Mouse (Mus musculus) layer of hippocampus, postnatal 14 days (tissue): ENCODE results near the gene AU022252. TPM values are rescaled to one million over a fixed set of nuclear protein-coding genes. Genes with fewer than 3 reads are reported as not detected.

ENCODE experiments used
- DNase-seq, 2 experiments: peaks; one replicate each; pipeline ENCODE4 v3.0.0; 2021 to 2022; ENCODE audit warnings: low spot score in 2 of 2, mixed read lengths in 1 of 2
- total RNA-seq, 2 experiments: library from RNA; stranded (reverse); gene quantifications; 2 replicates each; pipeline ENCODE4 v1.2.3; 2021

AU022252 gene
- total RNA-seq, 2 experiments from 2014 or later, result 32.4 to 33.2 TPM

DNA sequence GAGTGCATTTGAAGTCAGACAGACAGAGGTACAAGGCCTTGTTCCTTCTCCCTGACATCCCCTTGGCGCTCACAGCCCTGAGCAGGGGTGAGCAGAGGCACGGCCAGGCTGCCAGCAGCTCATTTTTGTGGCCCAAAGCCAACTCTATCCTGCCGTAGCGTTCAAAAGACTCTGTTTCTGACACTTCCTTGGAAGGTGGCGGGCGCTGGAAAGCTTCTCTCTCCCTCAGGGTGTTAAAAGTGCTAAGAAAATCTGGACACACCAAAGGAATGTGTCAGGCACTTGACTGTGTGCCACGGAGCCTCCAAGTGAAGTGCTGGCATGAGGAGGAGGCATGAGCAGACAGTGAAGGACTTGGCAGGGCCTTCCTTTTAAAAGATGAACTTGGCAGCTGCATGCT, 13.0 kb upstream of the AU022252 start:
- DNase-seq, result no peak

DNA sequence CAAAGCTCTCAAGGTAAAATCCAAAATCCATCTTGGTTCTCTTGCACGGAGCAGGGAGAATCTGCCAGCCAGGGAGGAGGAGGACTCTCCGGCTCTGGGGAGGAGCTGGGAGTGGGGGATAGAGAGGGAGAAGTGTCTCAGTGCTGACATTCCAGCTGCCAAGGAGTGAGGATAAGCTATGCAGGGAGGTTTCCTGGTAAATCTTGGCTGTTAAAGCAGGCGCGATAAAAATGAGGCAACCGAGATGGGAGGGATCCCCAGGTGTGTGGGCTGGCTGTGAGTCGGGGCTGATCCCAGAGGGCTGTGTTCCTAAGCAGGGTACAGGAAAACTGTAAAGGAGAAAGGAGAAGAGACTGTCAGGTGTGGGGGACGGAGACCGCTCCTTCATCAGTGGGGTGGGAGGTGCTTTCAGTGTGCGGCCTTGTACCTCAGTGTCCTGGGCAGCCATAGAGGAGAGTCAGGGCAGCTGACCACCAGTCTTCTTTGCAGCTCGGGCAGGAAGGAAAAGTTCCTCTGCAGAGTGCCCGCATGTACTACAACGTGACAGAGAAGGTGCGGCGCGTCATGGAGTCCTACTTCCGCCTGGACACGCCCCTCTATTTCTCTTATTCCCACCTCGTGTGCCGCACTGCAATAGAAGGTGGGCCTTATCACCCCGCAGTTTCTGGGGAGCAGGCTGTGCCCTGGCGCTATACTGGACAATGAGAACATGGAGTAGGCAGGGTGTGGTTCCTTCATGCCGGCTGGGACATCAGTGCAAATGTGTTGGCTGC, 12.1 kb upstream of the AU022252 start:
- DNase-seq, result no peak

DNA sequence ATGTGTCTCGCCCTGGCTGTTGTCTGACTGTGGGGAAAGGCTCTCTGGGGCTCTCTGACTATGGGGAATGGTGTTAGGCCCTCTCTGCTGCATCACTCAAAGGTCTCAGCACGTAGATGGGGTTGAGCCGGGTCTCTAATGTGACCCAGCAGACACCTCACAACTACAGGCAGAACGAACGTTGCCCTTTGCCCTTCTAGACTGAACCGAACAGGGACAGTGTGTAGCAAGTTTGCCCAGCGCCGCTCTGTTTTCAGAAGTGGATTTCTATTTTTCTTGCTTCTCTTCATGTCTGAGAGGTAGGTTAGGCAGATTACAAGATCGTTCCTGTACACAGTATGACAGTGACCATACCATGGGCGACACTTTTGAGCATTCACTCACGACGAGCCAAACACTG, 10.1 kb upstream of the AU022252 start:
- DNase-seq, result no peak

DNA sequence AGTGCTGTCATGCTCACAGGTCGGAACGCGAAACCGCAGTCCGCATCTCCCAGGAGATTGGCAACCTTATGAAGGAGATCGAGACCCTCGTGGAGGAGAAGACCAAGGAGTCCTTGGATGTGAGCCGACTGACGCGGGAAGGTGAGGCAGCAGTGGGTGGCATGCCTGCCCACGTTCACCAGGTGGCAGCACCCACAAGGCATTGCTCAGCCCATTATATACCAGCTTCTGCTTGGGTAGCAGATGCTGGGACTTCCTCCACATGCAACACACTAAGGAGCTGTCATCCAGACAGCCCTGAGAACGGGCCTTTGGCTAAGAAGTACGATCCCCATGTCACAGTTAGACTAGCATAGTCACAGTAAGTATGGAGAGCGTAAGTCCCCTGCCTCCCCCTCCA, 9.2 kb upstream of the AU022252 start:
- DNase-seq, result peak; percentile 31 to 54

DNA sequence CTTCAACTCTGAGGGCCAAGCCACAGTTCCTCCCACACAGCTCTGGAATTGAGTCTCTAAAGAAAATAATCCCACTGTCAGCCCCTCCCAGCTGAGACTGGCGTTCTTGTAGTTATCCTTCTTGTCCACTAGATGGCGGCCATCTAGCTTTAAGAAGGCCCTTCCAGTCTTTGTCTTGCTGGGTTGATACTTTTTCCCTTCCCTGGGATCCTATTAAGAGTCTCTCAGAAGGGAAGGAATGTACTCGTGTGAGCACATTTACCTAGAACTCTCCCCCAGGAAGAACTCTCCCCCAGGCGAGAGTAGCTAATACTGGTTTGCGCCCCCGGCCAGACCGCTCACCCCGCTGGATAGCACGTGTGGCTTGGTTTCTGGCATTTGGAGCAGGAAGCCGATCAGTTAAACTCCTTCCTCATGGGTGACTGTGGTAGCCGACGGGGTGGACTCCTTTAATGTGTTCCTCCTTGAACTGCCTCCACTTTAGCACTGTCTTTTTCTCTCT, 6.7 kb upstream of the AU022252 start:
- peak; percentile 32 to 58 for DNase-seq

DNA sequence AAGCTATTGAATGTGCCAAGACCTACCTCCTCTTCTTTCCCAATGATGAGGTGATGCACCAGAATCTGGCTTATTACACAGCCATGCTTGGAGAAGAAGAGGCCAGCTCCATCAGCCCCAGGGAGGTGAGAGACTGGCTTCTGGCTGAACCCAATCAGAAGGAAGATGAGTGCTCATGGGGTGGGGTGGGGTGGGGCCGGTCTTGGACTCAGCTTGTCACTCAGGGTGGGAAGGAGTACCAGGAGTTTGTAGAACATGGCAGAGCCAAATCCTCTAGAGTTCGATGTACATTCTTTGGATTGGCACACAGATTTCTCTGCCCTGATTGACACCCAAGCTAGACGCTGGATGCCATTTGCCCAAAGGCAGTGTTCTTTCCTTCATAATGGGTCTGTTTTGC, 6.1 kb upstream of the AU022252 start:
- DNase-seq, result no peak

DNA sequence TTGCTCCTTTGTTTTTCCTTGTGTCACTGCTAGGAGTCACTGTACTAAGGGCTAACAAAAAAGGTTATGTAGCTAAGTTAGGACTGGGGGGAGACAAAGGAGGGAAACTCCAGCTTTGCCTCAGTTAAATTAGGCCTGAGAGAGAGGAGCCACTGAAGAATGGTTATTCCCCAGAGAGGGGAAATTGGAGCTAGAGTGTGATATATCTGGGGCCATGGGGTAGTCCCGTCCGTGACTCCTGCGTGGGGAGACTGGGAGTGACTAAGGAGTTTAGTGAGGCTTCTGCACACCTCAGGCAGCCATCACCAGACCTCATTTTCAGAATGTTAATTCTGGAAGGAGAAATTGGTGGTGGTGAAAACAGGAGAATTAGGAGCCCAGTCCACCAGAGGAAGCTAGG, 1.8 kb upstream of the AU022252 start:
- DNase-seq, result no peak

DNA sequence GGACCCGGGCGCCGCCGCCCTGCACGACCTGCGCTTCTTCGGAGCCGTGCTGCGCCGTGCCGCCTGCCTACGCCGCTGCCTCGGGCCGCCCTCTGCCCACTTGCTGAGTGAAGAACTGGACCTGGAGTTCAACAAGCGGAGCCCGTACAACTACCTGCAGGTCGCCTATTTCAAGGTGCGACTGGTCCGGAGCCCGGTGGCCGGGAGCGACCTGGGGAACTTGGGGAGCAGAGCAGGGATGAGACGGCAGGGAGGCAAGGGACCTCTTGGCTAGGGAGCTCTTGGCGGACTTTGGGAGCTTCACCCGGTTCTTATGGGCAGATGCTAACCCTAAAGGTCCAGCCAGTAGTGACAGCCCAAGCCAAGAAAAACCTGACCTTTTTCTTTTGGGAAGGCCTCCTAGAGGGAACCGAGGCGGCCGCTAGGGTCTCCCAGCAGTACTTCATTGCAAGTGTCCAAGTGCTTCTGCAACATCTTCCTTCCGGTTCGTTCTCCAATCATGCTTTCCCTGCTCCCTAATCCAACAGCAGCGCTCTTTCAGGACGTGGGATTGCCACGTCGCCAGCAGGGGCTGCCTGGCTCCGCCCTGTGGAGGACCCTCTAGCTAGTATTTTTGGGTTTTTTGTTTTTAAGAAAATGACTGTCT, 867 bp upstream of the AU022252 start:
- DNase-seq, result peak; percentile 41 to 71

DNA sequence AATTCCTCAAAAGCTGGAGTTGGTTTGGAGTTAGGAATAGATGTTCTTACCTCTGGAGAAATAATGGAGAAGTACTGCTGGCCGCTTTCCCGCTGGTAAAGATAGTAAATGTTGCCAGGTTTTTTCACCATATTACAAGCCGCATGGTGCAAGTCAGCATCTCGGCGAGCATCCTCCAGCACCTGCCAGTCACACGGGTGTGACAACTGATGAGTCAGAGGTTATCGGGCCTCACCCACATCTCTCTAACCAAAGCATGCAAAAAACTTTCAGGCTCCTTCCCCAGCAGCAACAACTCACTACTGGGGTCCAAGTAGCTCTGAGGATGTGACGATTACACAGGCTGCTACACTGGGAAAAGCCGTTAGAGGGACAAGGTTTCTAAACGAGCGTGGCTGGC, 5.8 kb downstream of the AU022252 start:
- no peak for DNase-seq

DNA sequence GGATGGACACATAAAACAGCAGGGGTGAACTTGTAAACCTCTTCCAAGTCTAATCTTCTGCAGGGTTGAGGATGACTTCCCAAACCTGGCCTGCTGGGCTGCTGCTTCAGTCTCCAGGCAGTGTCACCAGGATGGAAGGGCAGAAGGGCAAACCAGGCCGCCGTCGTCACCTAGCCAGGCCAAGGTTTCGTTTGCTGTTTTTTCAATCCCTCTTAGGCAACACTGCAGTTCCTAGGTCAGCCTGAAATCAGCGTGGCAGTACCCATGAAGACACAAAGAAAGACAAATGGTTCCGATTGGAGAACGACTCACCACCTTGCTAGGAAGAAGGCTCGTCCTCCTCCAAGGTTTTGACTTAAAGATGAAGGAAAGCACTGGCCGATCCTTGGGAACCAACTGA, 6.8 kb downstream of the AU022252 start:
- DNase-seq, result no peak

DNA sequence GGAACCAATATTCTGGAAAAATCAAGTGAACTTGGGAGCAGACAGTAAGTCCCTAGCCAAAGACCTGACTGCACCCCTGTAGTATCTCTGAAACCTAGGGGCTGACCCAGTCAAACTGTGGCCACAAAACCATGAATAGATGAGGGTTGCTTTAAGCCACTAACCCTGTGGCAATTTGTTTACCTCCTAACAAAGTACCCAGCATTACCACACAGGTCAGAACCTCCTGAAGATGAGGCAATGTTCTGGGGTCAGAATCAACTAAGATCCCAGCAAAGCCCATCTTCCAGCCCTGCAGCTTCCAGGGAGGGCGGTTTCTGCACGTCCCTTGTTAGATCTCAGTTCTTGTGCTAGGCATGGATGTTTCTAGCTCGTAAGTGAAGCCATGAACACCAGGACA, 8.0 kb downstream of the AU022252 start:
- no peak for DNase-seq

DNA sequence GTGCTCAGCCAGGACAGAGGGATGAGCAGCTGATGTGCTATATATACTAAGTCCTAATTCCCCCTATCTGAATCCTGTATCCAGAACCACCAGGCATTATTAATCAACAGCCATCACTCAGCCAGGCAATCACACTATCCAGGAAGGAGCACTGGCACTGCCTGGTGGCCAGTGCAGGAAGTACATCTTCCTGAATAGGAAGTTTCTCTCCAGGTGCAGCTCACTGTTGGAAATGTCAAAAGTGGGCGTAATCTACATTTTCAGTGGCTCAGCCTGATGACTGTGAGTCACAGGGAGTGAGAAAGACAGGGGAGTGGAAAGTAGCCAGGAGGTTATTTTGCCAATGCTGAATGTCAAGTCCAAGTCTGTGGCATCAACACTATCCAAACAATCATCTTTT, 8.8 kb downstream of the AU022252 start:
- peak in 1 of 2 experiments; percentile 29 for DNase-seq

DNA sequence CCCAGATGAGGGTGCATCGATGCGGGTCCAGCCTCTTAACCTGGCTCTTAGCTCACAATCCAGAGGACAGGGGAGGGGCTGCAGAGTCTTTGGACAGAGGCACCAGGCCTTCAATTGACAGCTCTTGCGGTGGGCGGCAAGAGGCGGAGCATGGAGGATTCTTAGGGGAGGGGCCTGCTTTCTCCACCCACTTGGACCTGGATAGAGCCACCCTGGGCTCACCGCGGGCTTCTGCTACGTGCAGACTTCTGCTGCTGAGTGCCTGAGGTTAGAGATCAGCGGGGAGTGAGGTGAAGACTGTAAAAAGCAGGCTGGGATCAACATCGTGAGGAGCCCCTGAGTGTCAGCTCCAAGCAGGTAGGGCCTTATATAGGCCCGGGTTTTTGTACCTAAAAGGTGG, 14.3 kb downstream of the AU022252 start, which contains the start of gene Tmem269:
TSS of gene Tmem269 (minus strand) at position 49 of the 400 bp plus-strand sequence.
- DNase-seq, result no peak

DNA sequence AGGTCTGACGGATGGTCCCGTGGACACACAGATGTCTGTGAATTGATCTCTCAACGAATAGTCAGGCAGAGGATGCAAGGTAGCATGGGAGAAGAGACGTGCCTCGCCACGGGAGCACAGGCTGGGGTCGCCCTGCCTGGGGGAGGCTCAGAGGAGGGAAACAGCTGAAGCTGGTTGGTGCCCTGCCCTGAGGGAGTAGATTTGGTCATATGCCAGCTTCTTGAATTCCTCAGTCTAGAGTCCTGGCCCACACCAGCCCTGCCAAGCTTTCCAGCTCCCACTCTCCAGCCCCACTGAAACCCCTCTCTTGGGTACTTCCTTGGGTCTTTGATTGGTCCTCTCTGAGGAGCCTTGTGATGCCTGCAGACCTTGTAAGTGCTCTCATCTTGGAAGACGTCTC, 15.8 kb downstream of the AU022252 start:
- no peak for DNase-seq

DNA sequence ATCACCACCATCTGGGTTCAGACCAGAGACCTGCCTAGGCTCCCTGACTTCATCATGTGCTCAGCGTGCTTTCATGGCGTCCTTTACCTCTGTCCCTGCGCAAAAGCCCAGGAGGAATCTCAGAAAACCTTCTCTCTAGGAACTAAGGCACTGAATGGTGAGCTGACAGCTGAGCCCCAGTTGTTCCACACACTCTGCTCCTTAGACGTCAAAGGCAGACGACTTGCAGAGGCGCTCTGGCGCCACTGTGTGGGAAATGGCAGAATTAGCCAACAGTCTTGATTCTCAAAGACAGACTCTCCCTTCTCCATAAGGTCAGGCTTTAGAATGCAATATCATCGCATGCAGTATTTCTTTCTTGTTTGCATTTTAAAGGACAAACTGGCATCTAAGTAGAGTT, 27.8 kb downstream of the AU022252 start:
- DNase-seq, result peak; percentile 27 to 52

DNA sequence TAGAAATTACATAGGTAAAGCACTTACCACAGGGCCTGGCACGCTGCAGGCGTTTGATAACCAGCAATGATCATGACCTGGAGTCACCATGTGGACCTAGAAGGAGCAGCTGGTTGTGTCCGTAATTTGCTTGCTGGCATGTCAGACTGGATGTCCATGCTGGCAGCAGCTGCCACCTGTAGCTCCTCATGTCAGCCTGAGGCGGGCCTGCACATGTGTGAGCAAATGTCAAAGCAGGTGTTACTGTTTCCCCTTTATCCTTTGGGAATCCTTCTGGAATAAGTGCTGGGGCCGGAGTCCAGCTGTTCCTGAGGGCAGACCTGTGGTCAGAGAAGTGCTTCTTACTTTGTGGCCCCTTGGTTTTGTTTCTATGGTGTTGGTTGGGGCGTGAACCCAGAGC, 34.4 kb downstream of the AU022252 start:
- DNase-seq, result no peak

DNA sequence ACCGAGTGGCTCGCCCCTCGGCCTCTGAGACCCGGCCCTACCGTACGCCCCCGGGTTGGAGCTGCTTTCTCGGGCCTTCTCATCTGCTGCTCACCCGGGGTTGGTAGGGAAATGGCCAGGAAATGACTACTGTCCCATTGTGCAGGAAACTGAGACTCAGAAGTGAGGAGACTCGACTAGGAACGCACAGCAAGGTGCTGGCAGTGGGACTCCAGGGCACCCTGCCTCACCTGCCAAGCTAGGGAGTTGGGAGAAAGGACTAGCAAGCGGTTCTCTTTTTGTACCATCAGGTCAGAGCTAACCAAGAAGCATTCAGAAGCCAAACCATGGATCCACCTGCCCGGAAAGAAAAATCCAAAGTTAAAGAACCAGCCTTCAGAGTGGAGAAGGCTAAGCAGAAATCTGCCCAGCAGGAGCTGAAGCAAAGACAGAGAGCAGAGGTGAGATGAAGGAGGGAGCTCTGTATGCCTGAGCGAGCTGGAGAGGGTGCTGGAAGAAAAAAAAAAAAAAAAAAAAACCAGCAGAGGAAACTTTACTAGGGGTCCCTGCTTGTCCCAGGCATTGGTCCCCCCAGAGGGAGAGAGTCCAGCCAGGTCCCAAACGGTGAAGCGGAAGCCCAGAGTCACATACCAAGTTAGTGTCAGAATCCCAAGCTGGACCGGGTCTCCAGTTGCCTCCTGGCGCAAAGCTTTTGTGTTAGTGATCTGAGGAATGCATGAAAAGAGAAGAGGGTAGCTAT, 36.8 kb downstream of the AU022252 start:
- DNase-seq, result peak in 1 of 2 experiments; percentile 26

DNA sequence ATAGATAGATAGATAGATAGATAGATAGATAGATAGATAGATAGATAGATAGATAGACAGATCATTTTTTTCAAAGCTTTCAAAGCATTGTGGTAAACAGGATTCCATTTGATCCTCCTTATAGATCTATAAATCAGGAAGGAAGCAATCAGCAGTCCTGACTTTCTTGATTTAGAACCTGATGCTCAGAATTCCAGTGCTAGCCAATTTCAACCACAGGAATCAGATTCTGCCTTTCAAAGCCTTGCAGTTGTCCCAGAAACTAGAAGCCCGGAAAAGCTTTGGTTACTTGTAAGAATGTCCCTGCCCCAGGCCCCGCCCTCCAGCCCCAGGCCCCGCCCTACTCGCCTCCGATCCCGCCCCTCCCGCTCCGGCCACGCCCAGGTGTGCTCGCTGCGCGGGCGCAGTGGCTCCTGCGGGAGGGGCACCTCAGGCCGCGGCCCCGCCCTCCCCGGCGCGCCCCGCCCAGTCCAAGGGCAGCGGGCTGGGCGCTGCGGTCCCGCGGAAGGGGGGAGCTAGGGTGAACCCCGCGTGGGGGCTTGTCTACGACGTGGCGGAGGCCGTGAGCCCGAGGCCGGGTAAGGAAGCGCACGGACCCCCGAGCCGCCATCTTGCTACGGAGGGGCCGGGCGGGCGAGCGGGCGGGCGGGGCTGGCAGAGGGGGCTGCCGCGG, 37.5 kb downstream of the AU022252 start, which contains the start of gene Svbp:
TSS of gene Svbp (plus strand) at position 398 of the 673 bp plus-strand sequence.
- DNase-seq, result peak; percentile 74 to 85

DNA sequence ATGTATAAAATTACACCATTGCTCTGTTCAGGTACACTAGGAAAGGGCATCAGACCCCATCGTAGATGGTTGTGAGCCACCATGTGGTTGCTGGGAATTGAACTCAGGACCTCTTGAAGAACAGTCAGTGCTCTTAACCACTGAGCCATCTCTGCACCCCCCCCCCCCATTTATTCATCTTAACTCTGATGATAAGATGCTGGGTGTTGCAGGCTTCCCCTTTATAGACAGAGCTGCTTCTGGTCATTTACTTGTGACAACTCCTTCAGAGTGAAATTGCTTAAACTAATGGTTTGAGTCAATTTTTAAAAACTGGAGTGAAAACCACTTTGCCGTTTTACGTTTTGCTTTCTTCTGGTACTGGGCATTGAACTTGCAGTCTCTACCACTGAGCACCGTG, 39.8 kb downstream of the AU022252 start:
- DNase-seq, result no peak

DNA sequence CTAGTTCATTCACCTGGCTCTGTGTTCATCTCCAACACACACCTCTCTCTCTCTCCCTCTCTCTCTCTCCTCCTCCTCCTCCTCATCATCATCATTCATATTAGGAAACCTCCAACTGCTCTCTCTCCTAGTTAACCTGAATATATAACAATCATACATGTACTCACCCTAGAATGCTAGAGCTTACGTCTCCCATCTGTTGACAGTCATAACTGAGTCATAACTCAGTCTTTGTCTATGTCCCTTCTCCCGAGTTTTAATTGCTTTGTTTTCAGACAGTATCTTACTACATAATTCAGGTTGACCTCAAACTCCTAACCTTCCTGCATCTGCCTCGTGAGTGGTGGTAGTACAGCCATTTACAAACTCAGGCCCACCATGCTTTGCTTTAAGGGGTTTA, 41.2 kb downstream of the AU022252 start:
- no peak for DNase-seq

DNA sequence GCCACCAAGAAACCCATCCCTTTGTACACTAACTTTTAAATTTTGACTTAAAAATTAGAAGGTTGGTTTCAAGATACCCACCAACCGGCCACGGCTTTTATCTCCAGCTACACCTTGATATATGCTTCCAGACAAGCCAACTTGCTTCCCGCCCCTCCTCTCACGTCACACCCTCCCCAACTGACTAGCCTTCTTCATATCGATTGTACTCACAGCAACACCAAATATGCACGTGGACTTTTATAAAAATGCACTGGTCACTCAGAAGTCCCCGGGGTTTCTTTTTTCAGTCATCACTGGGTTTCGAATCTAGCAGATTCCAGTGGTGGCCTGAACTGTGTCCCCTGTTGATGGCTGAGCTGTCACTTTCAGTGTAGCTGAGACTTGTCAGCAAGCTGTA, 41.9 kb downstream of the AU022252 start:
- DNase-seq, result no peak
